Mouse (Mus musculus) thymus, postnatal 36 days (tissue): ENCODE data around the gene 1700016H13Rik.

Experiments used
- DNase-seq, 2 experiments: peaks; one replicate each; pipeline ENCODE4 v3.0.0; 2022; ENCODE audit warnings: mixed read lengths in 2 of 2

1700016H13Rik gene

GRCm38 (mm10) chr5:103598881-103599280 lies 56.9 kb downstream of the 1700016H13Rik start:
- no peak for DNase-seq

DNA sequence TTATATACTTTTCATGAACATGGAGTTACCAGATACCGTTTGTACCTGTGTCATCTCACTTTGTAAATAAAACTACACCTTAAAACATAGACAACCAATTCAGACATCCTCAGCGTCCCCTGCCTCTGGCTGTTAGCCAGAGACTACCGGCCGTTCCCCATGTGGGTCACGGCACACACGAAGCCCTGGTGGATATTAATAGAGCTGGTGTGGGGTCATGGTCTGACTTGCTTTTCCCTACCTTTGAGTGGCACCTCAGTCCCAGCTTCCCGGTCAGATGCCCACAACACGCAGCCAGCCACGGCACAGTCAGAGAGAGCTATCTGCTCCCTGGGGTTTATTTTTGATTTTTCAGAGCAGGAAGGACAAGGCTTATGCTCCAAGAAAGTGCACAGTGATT lies 57.5 kb downstream of the 1700016H13Rik start:
- no peak for DNase-seq
